Mouse (Mus musculus) ZHBTc4 (cell line): ENCODE data around the gene Oaz3.
A peak's percentile ranks its signal among the peaks of the same experiment; 100 is the strongest.

Experiments
- DNase-seq: peaks from one replicate; pipeline ENCODE4 v3.0.0-alpha.2; 2011; ENCODE audit warnings: low read depth, low spot score

Oaz3 gene

DNA sequence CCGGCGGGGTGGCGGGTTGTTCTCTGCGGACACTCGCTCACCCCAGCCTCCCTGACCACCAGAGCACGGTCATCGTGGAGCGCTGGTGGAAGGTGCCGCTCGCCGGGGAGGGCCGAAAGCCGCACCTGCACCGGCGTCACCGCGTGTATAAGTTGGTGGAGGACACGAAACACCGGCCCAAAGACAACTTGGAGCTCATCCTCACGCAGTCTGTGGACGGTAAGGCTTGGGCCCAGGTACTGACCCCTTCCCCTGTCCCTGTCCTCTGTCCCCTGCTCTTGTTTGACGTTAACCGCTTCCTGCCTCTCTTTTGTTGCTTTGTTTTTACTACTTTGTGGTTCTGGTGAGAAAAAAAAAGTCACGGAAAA is at the start of gene Oaz3:
Gene Oaz3 (minus strand): TSS at position 319 of the 368 bp plus-strand sequence.
- DNase-seq = no peak

GRCm38 (mm10) chr3:94487581-94487980 is 43.9 kb upstream of the Oaz3 start:
- no peak for DNase-seq

DNA sequence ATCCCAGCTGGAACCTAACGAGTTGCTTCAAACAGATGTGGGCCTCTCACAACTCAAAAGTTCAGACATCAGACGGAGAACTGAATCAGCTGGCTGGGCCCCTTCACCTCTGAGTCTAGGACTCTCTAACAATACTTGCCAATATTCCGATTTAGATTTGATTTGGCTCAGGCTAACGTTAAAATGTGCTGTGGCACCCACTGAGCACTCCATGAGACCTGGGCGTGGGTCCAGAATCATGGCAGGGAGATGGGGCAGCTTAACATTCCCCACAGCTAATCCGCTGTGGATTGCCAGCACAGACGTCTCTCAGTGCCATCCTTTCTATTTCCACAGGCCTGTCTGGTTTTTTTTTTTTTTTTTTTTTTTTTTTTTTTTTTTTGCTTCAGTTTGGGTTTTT is 42.2 kb upstream of the Oaz3 start:
- DNase-seq = no peak

DNA sequence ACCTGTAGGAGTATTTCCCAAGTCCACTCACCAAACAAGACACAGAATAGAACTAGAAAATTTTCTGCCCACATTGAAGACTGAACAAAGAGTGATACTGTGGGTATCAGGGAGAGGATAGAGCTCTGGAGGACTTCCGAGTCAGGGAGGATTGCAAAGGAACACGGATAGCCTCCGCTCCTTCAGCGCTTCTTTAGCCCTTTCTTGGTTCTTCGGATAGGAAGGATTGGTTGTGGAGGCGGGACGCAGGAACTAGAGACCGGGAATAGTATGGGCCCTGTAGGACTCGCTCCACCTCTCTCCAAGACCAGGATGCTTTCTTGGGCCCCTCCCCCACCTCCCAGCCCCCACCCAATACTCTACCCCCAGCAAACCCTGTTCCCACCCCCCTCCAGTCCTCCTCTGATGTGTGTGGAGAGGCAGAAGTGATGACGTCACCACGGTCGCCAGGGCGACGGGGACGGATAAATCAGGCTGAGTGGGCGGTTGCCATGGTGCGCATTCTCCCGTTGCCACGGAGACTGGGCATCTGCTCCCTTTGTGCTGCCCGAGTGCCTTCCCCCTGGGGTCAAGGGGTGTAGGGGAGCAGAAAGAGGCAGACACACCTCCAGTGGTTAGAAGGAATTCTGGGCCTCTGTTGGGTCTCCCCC is 40.2 kb upstream of the Oaz3 start:
- peak; percentile 60 for DNase-seq

DNA sequence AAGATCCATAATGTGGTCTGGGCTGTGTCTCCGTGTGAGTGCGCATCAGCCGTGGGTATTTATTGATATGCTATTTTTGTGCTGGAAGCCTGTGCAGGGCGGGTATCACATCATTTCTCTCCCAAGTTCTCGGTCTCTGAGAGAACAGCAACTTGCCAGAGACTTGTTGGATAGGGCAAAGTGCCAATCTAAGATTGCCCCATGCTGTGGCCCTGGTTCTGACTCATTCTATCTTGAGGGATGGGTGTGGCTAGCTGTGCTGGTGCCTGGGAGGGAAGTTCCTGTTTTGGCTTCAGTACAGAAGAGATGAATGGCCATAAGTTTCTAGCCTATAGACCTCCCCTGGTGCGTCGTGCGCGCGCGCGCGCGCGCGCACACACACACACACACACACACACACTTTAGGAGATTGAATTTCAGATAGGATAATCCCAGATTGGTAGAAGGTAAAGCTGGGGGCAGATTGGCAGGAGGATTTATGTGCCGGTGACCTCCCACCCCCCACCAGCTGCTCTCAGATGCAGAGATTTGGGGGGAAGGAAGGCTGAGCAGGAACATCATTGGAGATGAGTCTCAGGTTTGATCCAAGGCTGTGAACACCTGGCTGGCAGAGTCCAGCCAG is 39.2 kb upstream of the Oaz3 start:
- DNase-seq = no peak

- DNase-seq = no peak
Observed at GRCm38 (mm10) chr3:94481429-94481828, 37.7 kb upstream of the Oaz3 start.

GRCm38 (mm10) chr3:94480291-94480884 is 36.7 kb upstream of the Oaz3 start, which contains the start of gene Riiad1:
Gene Riiad1 (minus strand): TSS chr3:94480341.
- no peak for DNase-seq

DNA sequence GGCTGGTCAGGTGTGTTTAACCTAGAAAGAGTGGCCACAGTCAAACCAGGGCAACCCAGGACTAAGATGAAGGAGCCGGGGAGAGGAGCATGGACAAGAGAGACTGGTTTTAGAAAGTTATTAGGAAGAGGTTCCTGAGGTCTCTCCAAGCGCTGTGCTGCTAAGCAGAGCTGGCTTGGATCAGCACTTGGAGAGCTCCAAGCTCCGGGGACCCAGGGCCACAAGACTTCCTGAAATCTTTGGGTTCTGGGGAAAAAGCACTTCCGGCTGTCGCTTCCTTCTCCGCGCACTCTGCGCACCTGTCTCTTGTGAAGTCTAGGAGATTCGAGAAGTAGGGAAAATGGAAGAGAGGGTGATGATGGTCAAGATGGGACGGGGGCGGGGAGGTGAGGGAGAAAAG is 35.8 kb upstream of the Oaz3 start:
- peak; percentile 50 for DNase-seq

DNA sequence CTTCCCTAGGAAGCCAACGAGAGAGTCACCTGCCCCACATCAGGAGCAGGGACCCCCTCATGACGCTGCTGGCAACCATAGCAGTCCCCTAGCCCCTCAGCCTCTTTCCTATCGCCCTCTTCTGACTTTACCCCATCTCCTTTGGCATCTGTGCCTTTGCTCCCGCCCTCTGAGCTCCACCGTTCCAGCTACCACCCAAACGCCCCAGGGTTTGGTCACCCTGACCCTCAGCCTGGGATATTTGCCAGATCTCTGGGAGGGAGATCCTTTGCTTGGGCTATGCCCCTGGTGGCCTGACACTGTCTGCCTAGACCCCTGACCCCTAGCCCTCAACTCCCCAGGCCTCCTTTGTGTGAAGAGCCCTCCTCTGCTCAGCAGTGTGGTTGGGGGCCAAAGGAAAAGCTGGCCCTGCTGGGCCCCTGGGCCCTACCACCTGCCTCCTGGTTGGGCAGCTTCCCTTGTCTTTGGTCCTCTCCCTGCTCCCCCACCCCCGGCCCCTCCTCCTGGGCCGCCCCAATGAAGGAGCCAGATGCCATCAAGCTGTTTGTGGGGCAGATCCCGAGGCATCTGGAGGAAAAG is 35.0 kb upstream of the Oaz3 start:
- DNase-seq = no peak

DNA sequence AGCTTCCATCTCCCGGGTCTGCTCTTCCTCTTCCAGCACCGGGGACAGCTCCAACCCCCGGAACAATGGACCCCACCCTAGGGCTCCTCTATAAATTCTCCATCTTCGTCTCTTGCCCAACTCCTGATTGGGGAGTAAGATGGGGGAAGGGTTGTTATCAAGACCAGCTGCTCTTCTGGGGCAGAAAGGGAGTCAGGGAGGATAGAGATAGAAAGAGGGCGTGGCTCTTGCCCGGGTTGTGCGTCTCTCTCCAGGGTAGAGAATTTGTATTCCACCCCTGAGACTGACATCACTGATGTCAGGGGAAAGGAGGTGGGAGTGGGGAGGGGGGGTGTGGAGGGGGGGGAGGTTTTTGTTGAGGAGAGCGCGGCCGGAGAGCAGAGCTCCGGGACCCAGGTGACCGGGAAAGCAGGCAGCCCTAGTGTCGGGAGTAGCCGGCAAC is 34.3 kb upstream of the Oaz3 start, which contains the start of gene Celf3:
Gene Celf3 (plus strand): TSS at position 315 of the 442 bp plus-strand sequence.
- peak; percentile 40 for DNase-seq

- DNase-seq = no peak
Observed at GRCm38 (mm10) chr3:94477444-94477843, 33.7 kb upstream of the Oaz3 start.

- DNase-seq = no peak
Observed at GRCm38 (mm10) chr3:94476301-94477035, 32.8 kb upstream of the Oaz3 start.

DNA sequence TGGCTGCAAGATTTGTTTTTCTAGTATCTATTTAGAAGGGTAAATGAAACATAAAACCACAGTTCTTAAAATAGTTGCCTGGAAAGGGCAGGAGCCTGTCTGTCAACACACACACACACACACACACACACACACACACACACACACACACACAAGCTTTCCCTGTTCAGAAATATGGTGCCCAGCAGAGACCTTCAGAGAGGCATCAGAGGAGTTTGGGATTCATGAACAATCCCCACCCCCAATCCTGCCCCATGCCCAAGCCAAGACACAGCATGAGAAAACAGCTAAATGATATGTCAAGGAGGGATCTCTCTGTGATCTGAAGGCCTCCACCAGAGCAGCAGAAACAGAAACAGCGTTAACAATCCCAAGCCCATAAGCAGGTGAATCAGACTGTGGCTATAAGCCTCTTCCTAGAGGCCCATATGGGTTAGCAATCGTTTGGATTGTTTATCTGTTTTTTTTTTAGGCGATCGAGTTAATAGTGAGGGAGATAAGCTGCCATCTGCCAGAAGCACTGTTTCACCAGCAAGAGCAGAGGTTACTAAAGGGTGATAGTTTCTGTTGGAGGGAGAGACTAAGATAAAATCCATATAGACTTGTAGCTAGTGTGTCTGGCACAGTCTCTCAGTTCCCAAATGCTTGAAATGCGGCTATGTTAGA is 30.0 kb upstream of the Oaz3 start:
- no peak for DNase-seq

DNA sequence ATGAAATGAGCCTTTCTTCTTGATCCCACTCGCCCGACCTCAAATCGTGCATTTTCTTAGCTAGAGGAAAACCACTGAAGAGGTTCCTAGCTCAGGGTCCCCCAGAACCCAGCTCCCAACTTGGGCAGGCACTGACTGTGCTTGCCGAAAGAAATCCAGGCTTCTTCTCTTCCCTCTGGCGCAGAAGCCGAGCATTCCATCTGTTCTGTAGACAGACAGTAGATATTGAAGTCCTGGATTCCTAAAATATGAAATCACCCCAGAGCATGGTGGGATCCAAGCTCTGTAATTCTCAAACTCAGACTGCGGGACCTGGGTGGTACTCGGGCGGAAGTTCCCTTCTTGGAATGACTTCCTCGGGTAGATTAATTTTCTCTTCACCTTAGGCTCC is 29.4 kb upstream of the Oaz3 start:
- no peak for DNase-seq

DNA sequence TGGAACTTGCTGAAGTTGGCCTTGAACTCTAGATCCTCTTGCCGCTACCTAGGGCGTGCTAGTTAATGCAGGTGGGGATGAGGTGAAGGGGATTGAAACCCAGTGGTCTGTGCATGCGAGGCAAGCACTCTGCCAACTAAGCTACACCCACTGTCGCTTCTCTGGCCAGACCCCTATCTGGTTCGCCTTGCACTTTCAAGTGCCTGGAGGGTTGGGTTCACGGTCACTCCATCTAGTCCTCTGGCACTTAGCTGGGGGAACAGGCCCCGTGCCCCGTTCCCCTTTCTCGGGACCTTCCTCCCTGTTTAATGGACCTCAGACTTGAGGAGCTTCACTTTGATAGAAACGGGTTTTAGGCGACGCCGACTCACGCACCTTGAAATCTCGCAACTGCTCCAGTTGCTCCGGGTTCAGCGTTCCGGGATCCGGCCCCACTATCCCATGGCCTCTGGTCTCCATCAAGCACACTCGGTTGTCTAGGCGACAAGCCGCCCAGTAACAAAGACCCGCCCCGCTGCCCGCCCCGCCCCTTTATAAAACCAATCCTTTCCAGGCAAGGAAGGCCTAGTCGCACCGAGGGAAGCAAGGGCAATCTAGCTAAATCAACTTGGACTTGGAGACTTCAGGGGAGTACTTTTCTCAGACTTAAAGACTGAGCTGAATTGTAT is 28.9 kb upstream of the Oaz3 start:
- DNase-seq = peak; percentile 81

- no peak for DNase-seq
Observed at GRCm38 (mm10) chr3:94468931-94469330, 25.2 kb upstream of the Oaz3 start.

- peak; percentile 25 for DNase-seq
Observed at GRCm38 (mm10) chr3:94465632-94466430, 22.1 kb upstream of the Oaz3 start.

GRCm38 (mm10) chr3:94463926-94464578 is 20.3 kb upstream of the Oaz3 start:
- peak; percentile 76 for DNase-seq

DNA sequence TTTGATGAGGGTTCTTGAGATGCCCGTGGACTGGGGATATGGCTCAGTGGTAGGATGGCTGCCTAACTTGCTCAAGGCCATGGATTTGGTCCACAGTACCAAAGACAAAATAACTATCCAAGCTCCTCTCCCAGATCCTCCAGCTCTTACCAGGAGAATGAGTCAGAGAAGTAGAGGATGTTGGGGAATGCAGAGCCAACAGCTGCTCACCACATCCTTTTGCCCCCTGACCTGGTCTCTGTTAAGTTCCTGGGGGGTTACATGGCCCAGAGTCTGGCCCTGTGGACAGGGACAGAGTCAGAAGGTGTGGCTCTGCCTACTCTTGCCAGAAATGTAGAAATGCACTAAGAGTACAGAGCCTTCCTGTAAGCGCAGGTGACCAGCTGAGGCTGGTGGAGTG is 16.1 kb upstream of the Oaz3 start:
- no peak for DNase-seq
